Mouse (Mus musculus) heart, embryonic 12.5 days (tissue): ENCODE data around the gene Gpr158. TPM values are rescaled to one million over a fixed set of nuclear protein-coding genes. Genes with fewer than 3 reads are reported as not detected.

ENCODE experiments used
- ATAC-seq: fragments of 200-750 bp; cut with Nextera tagmentation; 2 replicates; pipeline ENCODE4 v1.8.0; 2017; ENCODE audit warnings: moderate TSS enrichment, moderate library complexity; ENCODE audit not compliant: insufficient number of reproducible peaks, low FRiP score
- H3K27ac ChIP-seq: fragments of 300-500 bp; sonication (generic); 2 replicates; pipeline ENCODE4 v1.5.1; 2016; ENCODE audit warnings: mild to moderate bottlenecking, moderate library complexity; ENCODE audit not compliant: poor library complexity, severe bottlenecking
- H3K27me3 ChIP-seq: fragments of 300-500 bp; sonication (generic); replicated peaks from 2 replicates; pipeline ENCODE4 v1.6.1; 2016; ENCODE audit warnings: mild to moderate bottlenecking, moderate library complexity
- H3K36me3 ChIP-seq: fragments of 300-500 bp; sonication (generic); 2 replicates; pipeline ENCODE4 v1.6.1; 2016; ENCODE audit warnings: mild to moderate bottlenecking, moderate library complexity
- H3K4me1 ChIP-seq: fragments of 300-500 bp; sonication (generic); replicated peaks from 2 replicates; pipeline ENCODE4 v1.6.1; 2016; ENCODE audit warnings: mild to moderate bottlenecking
- H3K4me2 ChIP-seq: fragments of 300-500 bp; sonication (generic); 2 replicates; pipeline ENCODE4 v1.6.1; 2016; ENCODE audit warnings: mild to moderate bottlenecking, moderate library complexity
- H3K4me3 ChIP-seq: fragments of 300-500 bp; sonication (generic); 2 replicates; pipeline ENCODE4 v1.5.1; 2016; ENCODE audit warnings: mild to moderate bottlenecking
- H3K9ac ChIP-seq: fragments of 300-500 bp; sonication (generic); 2 replicates; pipeline ENCODE4 v1.6.1; 2016; ENCODE audit warnings: mild to moderate bottlenecking, moderate library complexity
- H3K9me3 ChIP-seq: fragments of 300-500 bp; sonication (generic); replicated peaks from 2 replicates; pipeline ENCODE4 v1.6.1; 2016; ENCODE audit warnings: mild to moderate bottlenecking, moderate library complexity
- WGBS: fragments of 180-500 bp; shearing (Covaris S2); methylation state at CpG from one replicate; pipeline ENCODE4 v1.1.7; 2016; 5-methylcytosine and 5-hydroxymethylcytosine counted together
- polyA plus RNA-seq: library from polyadenylated mRNA; unstranded; fragments of >200 nt; fragmentation: Nextera tagmentation; extraction: Ambion mirVana; gene quantifications from 2 replicates; pipeline ENCODE4 v1.2.1, GENCODE M21; 2016

Gpr158 gene
- polyA plus RNA-seq, 1 experiment from 2014 or later, result not detected

GRCm38 (mm10) chr2:21632136-21632535 is 264.8 kb downstream of the Gpr158 start:
- Histone ChIP-seq H3K9me3 (no peaks in the 10 kb centered on the region), H3K9ac (no peak overlapping the region), H3K4me1 (no peaks in the 10 kb centered on the region), H3K27me3 (no peaks in the 10 kb centered on the region), H3K27ac (no peak overlapping the region), H3K4me3 (no peak overlapping the region), H3K36me3 (no peaks in the 10 kb centered on the region), H3K4me2 (no peak overlapping the region)
- WGBS, result 56% methylated on average over 1 of the region's 1 CpGs
- no peak for ATAC-seq

- H3K9me3 ChIP-seq, result no peaks in the 10 kb centered on the region
- H3K4me1 ChIP-seq, result no peaks in the 10 kb centered on the region
- no peaks in the 10 kb centered on the region for H3K36me3 ChIP-seq
- no peak for ATAC-seq
- H3K4me2 ChIP-seq, result no peak overlapping the region
- no peaks in the 10 kb centered on the region for H3K27me3 ChIP-seq
- 68% methylated on average over 4 of the region's 4 CpGs for WGBS
- no peak overlapping the region for H3K9ac ChIP-seq
- H3K27ac ChIP-seq, result no peak overlapping the region
- H3K4me3 ChIP-seq, result no peak overlapping the region
These were observed 298.4 kb downstream of the Gpr158 start for GRCm38 (mm10) chr2:21665721-21666120.

GRCm38 (mm10) chr2:21676084-21676838 is 308.9 kb downstream of the Gpr158 start:
- WGBS, result 78% methylated on average over 4 of the region's 4 CpGs

GRCm38 (mm10) chr2:21676839-21677123 is 309.4 kb downstream of the Gpr158 start:
- Histone ChIP-seq H3K4me2 (no peak overlapping the region), H3K36me3 (no peaks in the 10 kb centered on the region), H3K4me1 (no peaks in the 10 kb centered on the region), H3K27ac (no peak overlapping the region), H3K9me3 (no peaks in the 10 kb centered on the region), H3K27me3 (no peaks in the 10 kb centered on the region), H3K4me3 (no peak overlapping the region), H3K9ac (no peak overlapping the region)
- WGBS, result 60% methylated on average over 2 of the region's 2 CpGs
- ATAC-seq, result no peak

More at GRCm38 (mm10) chr2:21676084-21676838, 308.9 kb downstream of the Gpr158 start:
- Histone ChIP-seq H3K4me1 (no peaks in the 10 kb centered on the region), H3K27me3 (no peaks in the 10 kb centered on the region), H3K36me3 (no peaks in the 10 kb centered on the region), H3K27ac (no peak overlapping the region), H3K4me2 (no peak overlapping the region), H3K9ac (no peak overlapping the region), H3K4me3 (no peak overlapping the region), H3K9me3 (no peaks in the 10 kb centered on the region)
- ATAC-seq, result no peak

- no peak for ATAC-seq
- Histone ChIP-seq H3K9me3 (no peaks in the 10 kb centered on the region), H3K9ac (no peak overlapping the region), H3K4me2 (no peak overlapping the region), H3K27me3 (no peaks in the 10 kb centered on the region), H3K36me3 (no peaks in the 10 kb centered on the region), H3K4me1 (no peaks in the 10 kb centered on the region), H3K4me3 (no peak overlapping the region), H3K27ac (no peak overlapping the region)
- 63% methylated on average over 1 of the region's 1 CpGs for WGBS
These were observed 313.5 kb downstream of the Gpr158 start for GRCm38 (mm10) chr2:21680735-21681270.

- no peaks in the 10 kb centered on the region for H3K36me3 ChIP-seq
- 63% methylated on average over 3 of the region's 3 CpGs for WGBS
- no peaks in the 10 kb centered on the region for H3K27me3 ChIP-seq
- no peak overlapping the region for H3K27ac ChIP-seq
- ATAC-seq, result no peak
- no peaks in the 10 kb centered on the region for H3K9me3 ChIP-seq
- no peak overlapping the region for H3K4me2 ChIP-seq
- H3K4me1 ChIP-seq, result no peaks in the 10 kb centered on the region
- H3K9ac ChIP-seq, result no peak overlapping the region
- no peak overlapping the region for H3K4me3 ChIP-seq
These were observed 317.4 kb downstream of the Gpr158 start for GRCm38 (mm10) chr2:21684736-21685135.

- no peak overlapping the region for H3K4me3 ChIP-seq
- no peak overlapping the region for H3K9ac ChIP-seq
- H3K27ac ChIP-seq, result no peak overlapping the region
- H3K27me3 ChIP-seq, result no peaks in the 10 kb centered on the region
- H3K36me3 ChIP-seq, result no peaks in the 10 kb centered on the region
- no peak overlapping the region for H3K4me2 ChIP-seq
- WGBS, result 73% methylated on average over 9 of the region's 9 CpGs
- H3K4me1 ChIP-seq, result no peaks in the 10 kb centered on the region
- 0 out of 2 replicates have a peak, but pooled peaks cover 5% of the 10 kb centered on the region for H3K9me3 ChIP-seq
- no peak for ATAC-seq
These were observed 325.8 kb downstream of the Gpr158 start for GRCm38 (mm10) chr2:21693128-21693527.

GRCm38 (mm10) chr2:21693807-21694594 is 326.7 kb downstream of the Gpr158 start:
- H3K27me3 ChIP-seq, result no peaks in the 10 kb centered on the region
- no peak overlapping the region for H3K4me2 ChIP-seq
- 0 out of 2 replicates have a peak, but pooled peaks cover 5% of the 10 kb centered on the region for H3K9me3 ChIP-seq
- H3K4me1 ChIP-seq, result no peaks in the 10 kb centered on the region
- H3K27ac ChIP-seq, result no peak overlapping the region
- no peaks in the 10 kb centered on the region for H3K36me3 ChIP-seq
- ATAC-seq, result no peak
- no peak overlapping the region for H3K4me3 ChIP-seq
- WGBS, result 62% methylated on average over 5 of the region's 5 CpGs
- no peak overlapping the region for H3K9ac ChIP-seq

- H3K9ac ChIP-seq, result no peak overlapping the region
- ATAC-seq, result no peak
- no peak overlapping the region for H3K27ac ChIP-seq
- no peaks in the 10 kb centered on the region for H3K4me1 ChIP-seq
- H3K4me2 ChIP-seq, result no peak overlapping the region
- no peaks in the 10 kb centered on the region for H3K9me3 ChIP-seq
- no peaks in the 10 kb centered on the region for H3K27me3 ChIP-seq
- 78% methylated on average over 4 of the region's 4 CpGs for WGBS
- H3K4me3 ChIP-seq, result no peak overlapping the region
- H3K36me3 ChIP-seq, result no peaks in the 10 kb centered on the region
These were observed 360.7 kb downstream of the Gpr158 start for GRCm38 (mm10) chr2:21728075-21728474.

- no peaks in the 10 kb centered on the region for H3K4me1 ChIP-seq
- ATAC-seq, result no peak
- 72% methylated on average over 2 of the region's 2 CpGs for WGBS
These were observed 416.4 kb downstream of the Gpr158 start for GRCm38 (mm10) chr2:21783721-21784120.

GRCm38 (mm10) chr2:21793156-21793555 is 425.8 kb downstream of the Gpr158 start:
- Histone ChIP-seq H3K4me1 (no peaks in the 10 kb centered on the region), H3K4me3 (no peak overlapping the region), H3K4me2 (no peak overlapping the region), H3K9me3 (no peaks in the 10 kb centered on the region), H3K36me3 (no peaks in the 10 kb centered on the region), H3K9ac (no peak overlapping the region), H3K27me3 (no peaks in the 10 kb centered on the region), H3K27ac (no peak overlapping the region)
- 38% methylated on average over 2 of the region's 2 CpGs for WGBS
- ATAC-seq, result 0 out of 2 replicates have a peak, but pooled peaks have one; percentile 18

More at GRCm38 (mm10) chr2:21783721-21784120, 416.4 kb downstream of the Gpr158 start:
- H3K9me3 ChIP-seq, result no peaks in the 10 kb centered on the region
- H3K27me3 ChIP-seq, result no peaks in the 10 kb centered on the region
- no peak overlapping the region for H3K9ac ChIP-seq
- no peak overlapping the region for H3K27ac ChIP-seq
- H3K4me2 ChIP-seq, result no peak overlapping the region
- H3K36me3 ChIP-seq, result no peaks in the 10 kb centered on the region
- H3K4me3 ChIP-seq, result no peak overlapping the region
